Mouse (Mus musculus) lung, postnatal 0 days (tissue): ENCODE measurements around the gene Mlxipl.

ENCODE experiments used
- CTCF ChIP-seq: IDR thresholded peaks from 2 replicates; pipeline ENCODE4 v1.5.1; 2016; ENCODE audit warnings: antibody characterized with exemption, mild to moderate bottlenecking
- EP300 ChIP-seq: IDR thresholded peaks from 2 replicates; pipeline ENCODE4 v1.6.1; 2016; ENCODE audit warnings: antibody characterized with exemption, mild to moderate bottlenecking, control low read depth

- TF ChIP-seq CTCF (no peak), EP300 (no peak)
These were observed 19.7 kb downstream of the Mlxipl start for GRCm38 (mm10) chr5:135109426-135109825.
